Mouse (Mus musculus) thymus, postnatal 25 days (tissue): ENCODE results near the gene Mcub.

ENCODE experiments used
- DNase-seq: peaks from one replicate; pipeline ENCODE4 v3.0.0; 2022

Mcub gene

GRCm38 (mm10) chr3:129887779-129888517 is 82.1 kb downstream of the Mcub start:
- DNase-seq: no peak

- no peak for DNase-seq
Observed at GRCm38 (mm10) chr3:129886430-129886829, 83.6 kb downstream of the Mcub start.

GRCm38 (mm10) chr3:129885577-129885976 is 84.4 kb downstream of the Mcub start:
- no peak for DNase-seq

- peak; percentile 43 for DNase-seq
Observed at GRCm38 (mm10) chr3:129880925-129881593, 88.9 kb downstream of the Mcub start.

- DNase-seq: no peak
Observed at GRCm38 (mm10) chr3:129879913-129880312, 90.1 kb downstream of the Mcub start.

GRCm38 (mm10) chr3:129879131-129879757 is 90.8 kb downstream of the Mcub start:
- peak; percentile 26 for DNase-seq

GRCm38 (mm10) chr3:129878405-129879021 is 91.5 kb downstream of the Mcub start, which contains the start of gene Pla2g12a:
Gene Pla2g12a, plus strand, starts transcription at chr3:129878606.
- DNase-seq: peak; percentile 91

- DNase-seq: no peak
Observed at GRCm38 (mm10) chr3:129877327-129877726, 92.7 kb downstream of the Mcub start.
